Mouse (Mus musculus): ENCODE results near the gene Retreg1. TPM values are rescaled to one million over a fixed set of nuclear protein-coding genes. Genes with fewer than 3 reads are reported as not detected.

The Retreg1 gene
- total and polyA plus RNA-seq, 2 experiments from 2014 or later: 28.0 to 29.0 TPM

- ATAC-seq (ENCODE audit: low FRiP score): no peak
- no peak for TF ChIP-seq CTCF (IDR thresholded peaks at IDR 0.05)
- DNase-seq (ENCODE audit: low spot score): no peak
- no peak overlapping the region for H3K4me3 ChIP-seq (ENCODE audit: low read depth, low read length)
- WGBS: 90% methylated on average over 20 of the region's 20 CpGs
- H3K4me1 ChIP-seq (ENCODE audit: insufficient read depth, low read length): no peaks in the 10 kb centered on the region
- no peak overlapping the region for H3K27ac ChIP-seq (ENCODE audit: low read depth, low read length)
- no peaks in the 10 kb centered on the region for H3K27me3 ChIP-seq (ENCODE audit: insufficient read depth, low read length)
- no peaks in the 10 kb centered on the region for H3K9me3 ChIP-seq (ENCODE audit: low read length)
- peaks cover 44% of the 10 kb centered on the region for H3K36me3 ChIP-seq (ENCODE audit: insufficient read depth, low read length)
- H3K9ac ChIP-seq (replicated peaks; ENCODE audit: low read length, poor library complexity, severe bottlenecking): no peak overlapping the region
- no peak overlapping the region for H3K4me2 ChIP-seq (ENCODE audit: low read depth, low read length, poor library complexity, severe bottlenecking)
Observed at GRCm38 (mm10) chr15:25808677-25809460, 34.1 kb upstream of the Retreg1 start.

- WGBS: 92% methylated on average over 6 of the region's 6 CpGs
- Histone ChIP-seq H3K4me1 (ENCODE audit: insufficient read depth, low read length) (no peaks in the 10 kb centered on the region), H3K4me3 (ENCODE audit: low read depth, low read length) (no peak overlapping the region), H3K4me2 (ENCODE audit: low read depth, low read length, poor library complexity, severe bottlenecking) (no peak overlapping the region), H3K9me3 (ENCODE audit: low read length) (no peaks in the 10 kb centered on the region), H3K36me3 (ENCODE audit: insufficient read depth, low read length) (peaks cover 38% of the 10 kb centered on the region), H3K9ac (replicated peaks; ENCODE audit: low read length, poor library complexity, severe bottlenecking) (no peak overlapping the region), H3K27me3 (ENCODE audit: insufficient read depth, low read length) (no peaks in the 10 kb centered on the region), H3K27ac (ENCODE audit: low read depth, low read length) (no peak overlapping the region)
- TF ChIP-seq CTCF (IDR thresholded peaks at IDR 0.05): no peak
- DNase-seq (ENCODE audit: low spot score) (no peak), ATAC-seq (ENCODE audit: low FRiP score) (no peak)
Observed at GRCm38 (mm10) chr15:25809669-25810068, 33.3 kb upstream of the Retreg1 start.

DNA sequence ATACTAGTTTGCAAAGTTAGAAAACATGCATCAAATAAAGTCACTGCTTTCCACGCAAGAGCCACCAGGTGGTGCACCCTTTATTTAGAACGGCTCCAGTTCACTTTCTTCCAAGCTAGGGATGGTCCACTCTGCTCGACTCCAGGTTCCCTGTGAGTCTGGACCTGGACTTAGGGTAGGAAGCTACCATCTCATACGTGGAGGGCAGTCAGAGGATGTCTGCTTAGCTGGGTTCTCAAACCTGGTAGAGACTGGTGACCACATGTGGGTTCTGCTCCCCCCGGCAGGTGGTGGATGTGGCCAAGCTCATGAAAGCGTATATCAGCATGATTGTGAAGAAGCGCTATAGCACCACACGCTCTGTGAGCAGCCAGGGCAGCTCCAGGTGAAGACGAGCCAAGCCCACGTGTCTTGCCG, 31.1 kb upstream of the Retreg1 start:
- ATAC-seq (ENCODE audit: low FRiP score): peak; percentile 57; the same call in 1 of the 2 replicates
- DNase-seq (ENCODE audit: low spot score): peak; percentile 35

GRCm38 (mm10) chr15:25812479-25812878, 30.5 kb upstream of the Retreg1 start:
- H3K4me1 ChIP-seq (ENCODE audit: insufficient read depth, low read length): no peaks in the 10 kb centered on the region
- peaks cover 31% of the 10 kb centered on the region for H3K36me3 ChIP-seq (ENCODE audit: insufficient read depth, low read length)
- H3K4me3 ChIP-seq (ENCODE audit: low read depth, low read length): no peak overlapping the region
- no peak for ATAC-seq (ENCODE audit: low FRiP score)
- TF ChIP-seq CTCF (IDR thresholded peaks at IDR 0.05): no peak
- no peaks in the 10 kb centered on the region for H3K27me3 ChIP-seq (ENCODE audit: insufficient read depth, low read length)
- 85% methylated on average over 12 of the region's 12 CpGs for WGBS
- no peak overlapping the region for H3K27ac ChIP-seq (ENCODE audit: low read depth, low read length)
- H3K4me2 ChIP-seq (ENCODE audit: low read depth, low read length, poor library complexity, severe bottlenecking): no peak overlapping the region
- no peak for DNase-seq (ENCODE audit: low spot score)
- no peaks in the 10 kb centered on the region for H3K9me3 ChIP-seq (ENCODE audit: low read length)
- H3K9ac ChIP-seq (replicated peaks; ENCODE audit: low read length, poor library complexity, severe bottlenecking): no peak overlapping the region

More for the DNA sequence above, 31.1 kb upstream of the Retreg1 start:
- Histone ChIP-seq H3K4me2 (ENCODE audit: low read depth, low read length, poor library complexity, severe bottlenecking) (no peak overlapping the region), H3K4me3 (ENCODE audit: low read depth, low read length) (no peak overlapping the region), H3K27ac (ENCODE audit: low read depth, low read length) (no peak overlapping the region), H3K9me3 (ENCODE audit: low read length) (no peaks in the 10 kb centered on the region), H3K9ac (replicated peaks; ENCODE audit: low read length, poor library complexity, severe bottlenecking) (no peak overlapping the region), H3K4me1 (ENCODE audit: insufficient read depth, low read length) (no peaks in the 10 kb centered on the region), H3K36me3 (ENCODE audit: insufficient read depth, low read length) (peaks cover 35% of the 10 kb centered on the region), H3K27me3 (ENCODE audit: insufficient read depth, low read length) (no peaks in the 10 kb centered on the region)
- WGBS: 93% methylated on average over 11 of the region's 11 CpGs
- peak; percentile 67 for TF ChIP-seq CTCF (IDR thresholded peaks at IDR 0.05)

GRCm38 (mm10) chr15:25814535-25814934, 28.4 kb upstream of the Retreg1 start:
- no peaks in the 10 kb centered on the region for H3K9me3 ChIP-seq (ENCODE audit: low read length)
- H3K9ac ChIP-seq (replicated peaks; ENCODE audit: low read length, poor library complexity, severe bottlenecking): no peak overlapping the region
- no peak overlapping the region for H3K4me2 ChIP-seq (ENCODE audit: low read depth, low read length, poor library complexity, severe bottlenecking)
- H3K27ac ChIP-seq (ENCODE audit: low read depth, low read length): no peak overlapping the region
- H3K36me3 ChIP-seq (ENCODE audit: insufficient read depth, low read length): peaks cover 14% of the 10 kb centered on the region
- H3K27me3 ChIP-seq (ENCODE audit: insufficient read depth, low read length): no peaks in the 10 kb centered on the region
- DNase-seq (ENCODE audit: low spot score) (no peak), ATAC-seq (ENCODE audit: low FRiP score) (no peak)
- H3K4me3 ChIP-seq (ENCODE audit: low read depth, low read length): no peak overlapping the region
- TF ChIP-seq CTCF (IDR thresholded peaks at IDR 0.05): no peak
- WGBS: 85% methylated on average over 3 of the region's 3 CpGs
- no peaks in the 10 kb centered on the region for H3K4me1 ChIP-seq (ENCODE audit: insufficient read depth, low read length)

- no peaks in the 10 kb centered on the region for H3K27me3 ChIP-seq (ENCODE audit: insufficient read depth, low read length)
- H3K4me3 ChIP-seq (ENCODE audit: low read depth, low read length): no peak overlapping the region
- no peak overlapping the region for H3K27ac ChIP-seq (ENCODE audit: low read depth, low read length)
- DNase-seq (ENCODE audit: low spot score): no peak
- H3K4me2 ChIP-seq (ENCODE audit: low read depth, low read length, poor library complexity, severe bottlenecking): no peak overlapping the region
- H3K36me3 ChIP-seq (ENCODE audit: insufficient read depth, low read length): no peaks in the 10 kb centered on the region
- no peak for ATAC-seq (ENCODE audit: low FRiP score)
- H3K9ac ChIP-seq (replicated peaks; ENCODE audit: low read length, poor library complexity, severe bottlenecking): no peak overlapping the region
- WGBS: 96% methylated on average over 2 of the region's 2 CpGs
- H3K4me1 ChIP-seq (ENCODE audit: insufficient read depth, low read length): no peaks in the 10 kb centered on the region
- no peak for TF ChIP-seq CTCF (IDR thresholded peaks at IDR 0.05)
- 0 out of 2 replicates have a peak, but pooled peaks cover 6% of the 10 kb centered on the region for H3K9me3 ChIP-seq (ENCODE audit: low read length)
Observed at GRCm38 (mm10) chr15:25817191-25817590, 25.8 kb upstream of the Retreg1 start.

All from midbrain, postnatal 0 days (tissue).